Mouse (Mus musculus) right cerebral cortex, postnatal 4 days (tissue): ENCODE results near the gene Ctnnbip1.
"Not testable (repeated sequence)": the region's sequence is repeated elsewhere in the genome, so short reads cannot be mapped to it uniquely, and the experiment has no call there.

ENCODE experiments used
- DNase-seq: peaks from one replicate; pipeline ENCODE4 v3.0.0-alpha.2; 2022

Gene Ctnnbip1

DNA sequence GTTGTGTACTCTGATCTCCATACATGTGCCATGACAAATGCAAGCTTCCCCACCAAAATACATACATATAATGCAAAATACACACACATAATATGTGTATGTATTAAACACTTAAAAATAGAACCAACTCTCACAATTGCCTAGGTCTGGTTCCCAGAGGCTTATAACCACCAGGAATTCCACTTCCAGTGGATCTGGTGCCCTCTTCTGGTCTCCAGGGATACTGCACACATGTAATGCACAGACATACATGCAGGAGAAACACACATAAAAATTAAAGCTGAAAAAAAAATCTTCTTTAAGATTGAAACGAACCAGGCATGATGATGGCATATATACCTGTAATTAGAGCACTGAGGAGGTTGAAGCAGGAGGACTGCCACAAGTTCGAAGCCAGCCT is 73.5 kb downstream of the Ctnnbip1 start:
- no peak for DNase-seq

DNA sequence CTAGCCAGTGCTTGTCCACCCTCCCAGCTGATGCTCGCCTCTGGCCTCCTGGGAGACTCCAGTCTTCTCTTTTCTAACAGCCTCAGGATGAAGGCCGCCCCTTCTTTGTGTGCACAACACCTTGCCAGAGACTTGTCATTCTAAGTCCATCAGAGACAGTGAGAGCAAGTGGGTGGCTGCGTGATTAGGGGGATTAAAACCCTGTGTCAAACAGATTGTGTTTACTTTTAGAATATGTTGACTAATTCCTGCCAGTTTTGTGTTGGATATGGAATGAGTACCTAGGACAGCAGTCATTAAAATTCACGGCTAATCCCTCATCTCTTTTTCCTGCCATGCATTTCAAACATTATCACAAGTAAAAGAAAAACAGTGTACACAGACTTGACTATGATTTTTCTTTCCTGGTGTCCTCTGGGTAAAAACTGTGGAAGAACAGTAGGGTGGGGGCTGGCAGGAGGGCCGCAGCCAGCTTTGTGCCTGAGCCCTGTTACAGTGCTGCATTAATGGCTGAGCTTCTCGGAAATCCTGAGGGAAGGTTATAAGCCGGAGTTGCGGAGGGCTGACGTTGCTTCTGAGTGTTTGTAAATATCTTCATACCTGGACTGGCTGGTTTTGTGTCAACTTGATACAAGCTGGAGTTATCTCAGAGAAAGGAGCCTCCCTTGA is 77.0 kb downstream of the Ctnnbip1 start:
- no peak for DNase-seq

DNA sequence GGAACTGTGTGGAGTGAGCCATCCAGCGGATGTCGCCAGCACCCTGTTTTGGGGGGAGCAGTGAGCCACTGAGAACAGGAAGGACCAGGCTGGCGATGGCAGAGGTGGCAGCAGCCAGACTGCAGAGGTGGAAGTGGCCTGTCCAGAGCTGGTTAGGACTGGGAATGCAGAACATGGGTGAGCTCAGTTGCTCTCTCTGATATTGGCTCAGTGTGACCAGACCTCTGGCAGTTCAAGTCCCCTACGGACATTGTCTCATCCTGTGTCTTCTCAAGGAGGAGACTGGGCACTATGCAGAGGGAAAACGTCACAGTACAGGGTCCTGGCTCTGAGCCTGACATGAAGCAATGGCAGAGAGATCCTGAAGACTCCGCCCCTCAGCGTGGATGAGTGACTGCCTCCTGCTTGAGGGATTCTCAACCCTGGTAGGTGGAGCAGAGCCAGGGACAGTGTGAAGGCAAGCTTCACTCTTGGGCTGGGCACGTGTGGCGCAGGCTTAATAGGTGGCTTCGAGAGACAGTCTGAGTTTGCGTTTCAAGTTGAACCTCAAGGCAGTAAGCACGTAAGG is 79.7 kb downstream of the Ctnnbip1 start:
- DNase-seq = no peak

DNA sequence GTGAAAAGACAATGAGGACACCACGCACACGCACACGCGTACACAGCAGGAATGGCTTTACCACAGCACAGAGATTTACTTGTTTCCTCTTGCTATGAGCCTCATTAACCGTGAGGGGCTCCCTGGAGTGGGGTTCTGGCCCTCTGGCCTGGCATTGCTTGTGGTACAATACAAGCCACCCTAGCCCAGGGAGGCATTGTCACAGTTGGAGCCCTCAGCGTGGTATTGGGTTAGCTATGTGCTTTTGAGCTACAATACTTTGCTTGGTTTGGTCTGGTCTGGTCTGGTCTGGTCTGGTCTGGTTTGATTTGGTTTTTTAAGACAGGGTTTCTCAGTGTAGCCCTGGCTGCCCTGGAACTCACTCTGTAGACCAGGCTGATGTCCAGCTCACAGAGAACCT is 81.5 kb downstream of the Ctnnbip1 start:
- no peak for DNase-seq

DNA sequence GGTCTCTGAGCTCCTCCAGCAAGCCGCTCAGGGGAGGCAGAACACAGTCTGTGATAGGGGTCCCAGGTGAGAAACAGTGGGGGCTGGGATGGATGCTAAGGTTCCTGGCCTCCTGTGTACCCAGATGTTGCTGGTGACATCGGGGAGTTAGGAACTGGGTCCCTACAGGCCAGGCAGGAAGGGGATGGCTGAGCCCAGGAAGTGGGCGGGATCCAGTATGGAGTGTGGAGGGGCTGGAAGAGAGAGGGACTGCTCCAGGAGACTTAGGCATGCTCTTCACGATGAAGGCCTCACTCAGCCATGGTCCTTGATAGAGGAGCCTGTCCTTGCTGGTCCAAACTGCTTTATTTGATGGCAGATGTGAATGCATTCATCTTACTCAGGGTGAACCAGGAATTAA is 82.1 kb downstream of the Ctnnbip1 start:
- DNase-seq = no peak

DNA sequence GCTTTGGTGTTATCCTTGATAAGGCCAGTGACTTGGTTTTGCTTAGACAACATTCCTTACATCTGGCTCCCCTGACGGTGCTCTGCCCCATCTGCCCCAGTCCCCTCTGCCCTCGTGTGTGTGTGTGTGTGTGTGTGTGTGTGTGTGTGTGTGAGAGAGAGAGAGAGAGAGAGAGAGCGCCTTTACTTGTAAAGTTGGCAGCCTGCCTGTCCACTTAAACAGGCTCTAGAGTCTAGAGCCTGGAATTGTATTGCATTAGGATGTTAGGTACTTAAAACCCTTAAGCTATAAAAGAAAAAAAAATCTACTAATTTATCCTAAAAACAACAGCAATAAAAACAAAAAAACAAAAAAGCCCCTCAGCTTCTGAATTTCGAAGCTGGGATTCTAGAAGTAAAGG is 83.4 kb downstream of the Ctnnbip1 start:
- DNase-seq = no peak

DNA sequence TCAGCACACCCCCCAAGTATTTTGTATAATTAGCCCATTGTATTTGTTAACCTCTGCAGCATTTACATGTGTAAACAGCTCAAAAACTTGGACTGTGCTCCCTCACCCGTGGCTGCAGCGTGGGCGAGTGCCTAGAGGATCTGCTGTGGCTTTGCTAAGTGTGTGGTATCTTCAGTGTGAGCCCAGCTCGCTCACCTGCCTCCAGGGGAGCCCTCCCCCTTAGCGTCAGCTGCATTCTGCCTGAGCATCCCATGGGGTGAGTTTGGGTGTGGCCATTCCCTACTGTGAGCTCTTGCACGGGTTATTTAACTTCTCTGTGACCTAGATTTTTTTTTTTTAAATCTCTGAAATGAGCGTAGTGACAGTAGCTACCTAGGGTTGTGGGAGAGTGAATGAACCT is 84.2 kb downstream of the Ctnnbip1 start:
- DNase-seq = no peak

DNA sequence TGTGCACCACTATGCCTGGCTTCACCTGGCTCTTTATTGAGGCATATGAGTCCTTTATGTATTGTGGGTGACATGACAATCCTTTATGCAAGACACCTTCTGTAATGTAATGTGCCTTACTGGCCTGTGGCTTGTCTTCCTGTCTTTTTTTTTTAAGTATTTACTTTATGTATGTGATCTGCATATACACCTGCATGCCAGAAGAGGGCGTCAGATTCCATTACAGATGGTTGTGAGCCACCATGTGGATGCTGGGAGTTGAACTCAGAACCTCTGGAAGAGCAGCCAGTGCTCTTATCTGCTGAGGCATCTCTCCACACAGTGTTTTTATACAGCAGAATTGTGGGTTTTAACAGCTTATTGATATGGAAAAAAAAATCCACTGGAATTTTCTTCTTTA is 85.8 kb downstream of the Ctnnbip1 start:
- DNase-seq = no peak

DNA sequence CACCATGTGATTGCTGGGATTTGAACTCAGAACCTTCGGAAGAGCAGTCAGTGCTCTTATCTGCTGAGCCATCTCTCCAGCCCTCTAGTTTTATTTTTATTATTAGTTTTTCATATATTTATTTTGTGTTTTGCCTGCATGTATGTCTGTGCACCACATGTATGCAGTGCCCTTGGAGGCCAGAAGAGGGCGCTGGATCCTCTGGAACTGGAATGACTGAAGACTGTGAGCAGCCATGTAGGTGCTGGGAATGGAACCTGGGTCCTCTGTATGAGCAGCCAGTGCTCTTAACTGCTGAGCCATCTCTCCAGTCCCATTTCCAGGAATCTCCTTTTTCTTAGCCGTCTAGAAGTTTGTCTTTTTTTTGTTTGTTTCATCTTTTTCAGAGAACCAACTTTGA is 86.5 kb downstream of the Ctnnbip1 start:
- DNase-seq = no peak

DNA sequence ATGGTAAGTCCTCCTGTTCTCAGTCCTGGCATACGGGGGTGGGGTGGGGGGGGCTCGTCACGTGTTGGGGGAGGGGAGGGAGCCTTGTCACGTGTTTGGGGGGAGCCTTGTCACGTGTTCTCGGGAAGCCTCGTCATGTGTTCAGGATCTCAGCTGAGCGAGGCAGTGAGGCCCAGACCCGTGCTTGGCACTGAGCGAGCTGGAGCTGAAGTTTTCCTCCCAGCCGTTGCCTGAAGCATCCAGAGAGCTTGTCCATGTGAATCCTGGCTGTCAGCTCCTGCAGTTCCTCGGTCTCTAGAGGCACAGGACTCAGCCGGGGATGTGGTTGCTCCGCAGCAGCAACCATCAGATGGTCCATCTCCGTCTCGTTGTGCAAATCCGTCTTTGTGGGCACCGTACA is 88.0 kb downstream of the Ctnnbip1 start:
- no peak for DNase-seq

DNA sequence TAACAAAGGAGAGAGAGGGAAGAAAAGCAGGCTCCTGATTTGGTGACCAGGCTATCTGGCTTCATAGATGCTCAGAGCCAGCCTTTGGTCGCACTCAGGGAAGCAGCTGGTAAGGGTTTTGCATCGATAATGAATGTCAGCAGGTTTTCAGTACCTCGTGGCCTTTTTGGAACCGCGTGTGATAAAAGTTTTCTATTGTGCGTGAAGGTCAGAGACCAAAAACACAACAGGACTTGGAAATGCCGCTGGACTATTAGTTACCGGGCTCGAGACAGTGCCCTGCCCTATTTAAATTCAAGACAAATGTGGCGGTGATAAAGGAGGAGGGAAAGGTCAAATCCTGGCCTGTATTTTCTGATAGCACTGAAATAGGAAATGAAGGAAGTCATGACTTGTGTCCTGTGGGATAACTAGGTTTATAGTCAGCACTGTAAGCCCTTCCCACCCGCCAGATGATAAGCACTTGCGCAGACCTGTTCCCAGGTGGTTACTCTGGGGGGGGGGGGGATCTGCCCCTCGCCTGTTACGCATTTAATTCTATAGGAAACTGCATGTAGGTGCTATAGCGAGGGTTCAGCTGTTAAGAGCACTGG is 88.8 kb downstream of the Ctnnbip1 start:
- DNase-seq = no peak

DNA sequence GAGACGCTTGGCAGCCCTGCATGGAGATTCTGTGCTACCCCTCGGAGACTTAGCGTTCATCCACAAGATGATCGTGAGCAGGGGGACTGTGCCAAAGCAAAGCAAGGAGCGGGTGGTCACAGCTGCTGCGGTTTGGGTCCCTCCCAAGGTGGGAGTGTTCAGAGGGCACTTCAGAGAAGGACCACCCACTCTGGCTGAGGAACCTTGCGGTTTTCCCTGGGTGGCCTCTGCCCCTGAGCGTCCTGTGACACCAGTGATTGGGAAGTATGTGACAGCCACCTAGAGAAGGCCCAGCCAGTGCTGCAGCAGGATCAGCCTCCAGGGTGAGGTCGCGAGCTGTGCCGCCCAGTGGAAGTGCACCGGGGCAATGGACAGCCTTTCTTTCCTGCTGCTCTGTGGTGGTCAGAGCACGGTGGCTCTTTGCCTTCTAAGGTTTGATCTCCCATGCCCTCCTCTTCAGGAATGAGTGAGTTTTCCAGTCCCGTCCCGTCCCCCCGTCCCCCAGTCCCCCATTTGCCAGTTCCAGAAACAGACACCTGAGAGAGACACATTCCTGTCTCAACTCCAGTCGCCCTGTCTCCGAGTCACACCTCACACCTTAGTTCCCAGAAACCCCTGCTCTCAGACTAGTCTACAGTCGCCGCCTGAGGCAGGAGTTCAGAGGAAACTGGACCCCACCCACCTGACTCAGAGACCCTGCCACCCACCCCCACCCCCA is 89.7 kb downstream of the Ctnnbip1 start:
- DNase-seq = no peak

DNA sequence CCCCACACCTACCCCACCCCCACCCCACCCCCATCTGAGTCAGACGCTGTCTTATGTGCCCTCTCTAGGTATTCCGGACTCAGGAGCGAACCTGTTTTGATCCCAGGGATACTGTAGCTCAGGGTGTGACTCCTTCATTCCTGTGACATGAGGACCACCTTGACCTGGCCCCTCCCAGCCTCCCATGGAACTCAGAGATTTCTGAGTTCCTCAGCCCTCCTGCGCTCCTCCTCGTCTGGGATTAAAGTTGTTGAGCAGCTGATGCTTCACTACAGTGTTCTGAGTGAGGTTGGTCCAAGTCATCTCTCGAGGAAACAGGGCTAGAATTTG is 90.2 kb downstream of the Ctnnbip1 start:
- no peak for DNase-seq

DNA sequence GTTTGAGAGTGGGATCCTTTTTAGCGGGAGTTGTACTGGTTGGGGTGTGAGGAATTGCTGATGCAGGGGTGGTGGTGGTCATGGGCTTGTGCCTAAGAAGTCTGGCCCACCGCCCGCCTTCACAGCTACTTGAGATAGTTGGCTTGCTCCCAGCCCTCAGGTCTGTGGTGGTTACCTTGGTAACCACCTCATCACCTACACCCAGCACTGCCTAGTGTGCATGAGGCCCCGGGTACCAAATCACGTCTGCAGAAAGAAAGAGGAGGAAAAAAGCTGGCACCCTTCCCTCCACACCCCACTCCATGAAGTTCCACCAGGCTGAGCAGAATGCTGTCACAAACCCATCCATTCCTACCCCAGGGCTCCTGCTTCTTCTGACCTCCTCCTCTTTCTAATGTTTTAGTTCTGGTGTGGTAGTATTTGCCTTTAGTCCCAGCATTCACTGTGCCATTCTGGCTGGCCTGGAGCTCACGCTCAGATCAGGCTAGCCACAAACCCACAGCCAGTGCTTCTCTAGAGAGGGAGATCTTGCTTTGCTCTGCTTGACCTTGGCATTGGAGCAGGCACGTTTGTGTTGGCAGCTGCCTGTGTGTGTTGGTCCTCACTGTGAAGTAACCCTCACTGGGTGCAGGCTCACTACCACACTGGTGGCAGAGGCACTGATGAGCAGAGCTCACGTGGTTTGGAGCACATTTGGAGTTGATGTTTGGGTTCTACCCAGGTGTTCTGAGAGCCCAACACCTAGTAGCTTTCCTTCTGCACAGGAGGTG is 91.4 kb downstream of the Ctnnbip1 start:
- DNase-seq = no peak

DNA sequence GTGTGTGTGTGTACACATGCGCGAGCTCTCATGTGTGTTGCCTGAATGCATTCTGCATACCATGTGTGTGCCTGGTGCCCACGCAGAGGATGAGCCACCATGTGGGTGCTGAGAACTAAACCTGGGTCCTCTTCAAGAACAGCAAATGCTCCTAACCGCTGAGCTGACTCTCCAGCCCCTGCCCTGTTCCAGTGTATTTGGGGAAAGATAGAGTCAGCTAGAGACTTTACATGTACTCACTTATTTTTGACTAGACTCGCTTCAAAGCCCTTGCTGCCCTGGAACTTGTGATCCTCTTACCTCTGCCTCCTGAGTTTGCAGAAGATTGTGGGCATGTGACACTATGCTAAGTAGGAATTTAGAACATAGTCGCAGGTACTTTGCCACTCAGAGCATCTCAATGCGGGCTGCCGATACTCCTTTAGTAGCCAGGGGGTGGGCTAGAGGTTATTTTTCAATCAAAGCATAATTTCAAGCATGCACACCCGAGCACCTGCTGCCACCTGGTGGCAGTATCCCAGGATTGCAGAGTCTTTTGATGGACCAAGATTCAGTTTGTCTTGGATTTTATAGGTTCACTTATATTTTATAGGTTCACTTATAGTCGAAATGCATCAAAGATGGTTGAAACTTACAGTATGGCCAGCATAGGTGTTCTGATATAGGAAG is 93.5 kb downstream of the Ctnnbip1 start:
- DNase-seq = peak; percentile 73

DNA sequence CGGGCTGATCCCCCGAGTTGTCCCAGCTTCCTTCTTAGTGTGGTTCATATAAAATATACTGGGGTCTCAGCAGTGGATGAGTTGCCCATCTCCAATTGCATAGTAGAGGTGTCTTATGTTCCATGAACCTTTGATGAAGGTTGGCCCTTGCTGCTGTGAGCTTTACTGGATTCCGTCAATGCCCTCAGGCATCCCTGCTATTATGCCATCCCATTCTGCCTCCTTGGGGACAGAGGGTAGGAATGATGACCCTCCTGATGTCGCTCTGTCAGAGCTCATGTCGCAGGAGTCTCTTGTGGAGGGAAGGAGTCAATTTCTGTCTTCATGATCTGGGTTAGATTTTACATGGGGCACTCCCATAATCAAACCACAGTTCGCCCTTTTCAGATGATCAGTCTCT is 95.5 kb downstream of the Ctnnbip1 start:
- DNase-seq = not testable (repeated sequence)

DNA sequence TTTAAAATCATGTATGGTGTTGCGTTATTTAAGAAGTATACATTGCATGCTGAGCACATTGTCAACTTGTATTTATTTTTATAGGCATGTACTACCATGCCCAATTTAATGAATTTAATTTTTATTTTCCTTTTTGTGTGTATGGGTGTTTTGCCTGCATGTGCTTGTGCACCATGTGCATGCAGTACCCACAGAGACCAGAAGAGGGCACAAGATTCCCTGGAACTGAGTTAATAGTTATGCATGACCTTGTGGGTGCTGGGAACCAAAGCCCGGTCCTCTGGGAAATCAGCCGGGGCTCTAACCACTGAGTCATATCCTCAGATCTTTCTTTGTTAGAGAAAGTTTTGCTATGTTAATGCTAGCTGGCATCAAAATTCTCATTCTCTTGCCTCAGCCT is 96.8 kb downstream of the Ctnnbip1 start:
- DNase-seq = no peak
